Mouse (Mus musculus) heart, embryonic 16.5 days (tissue): ENCODE measurements around the gene Eci2. TPM values are rescaled to one million over a fixed set of nuclear protein-coding genes. Genes with fewer than 3 reads are reported as not detected.

Experiments used
- ATAC-seq: fragments of 200-750 bp; cut with Nextera tagmentation; replicated peaks from 2 replicates; pipeline ENCODE4 v1.8.0; 2017; ENCODE audit warnings: moderate number of reproducible peaks; ENCODE audit not compliant: insufficient read depth, low FRiP score; ENCODE audit errors: extremely low read depth
- H3K27ac ChIP-seq: fragments of 300-500 bp; sonication (generic); 2 replicates; pipeline ENCODE4 v1.5.1; 2014; ENCODE audit warnings: mild to moderate bottlenecking, low read length, control low read depth, moderate library complexity
- H3K27me3 ChIP-seq: fragments of 300-500 bp; sonication (generic); 2 replicates; pipeline ENCODE4 v1.6.1; 2014; ENCODE audit warnings: low read length, mixed read lengths; ENCODE audit not compliant: control insufficient read depth, insufficient read depth
- H3K36me3 ChIP-seq: fragments of 300-500 bp; sonication (generic); 2 replicates; pipeline ENCODE4 v1.6.1; 2014; ENCODE audit not compliant: control insufficient read depth, insufficient read depth
- H3K4me1 ChIP-seq: fragments of 300-500 bp; sonication (generic); 2 replicates; pipeline ENCODE4 v1.6.1; 2014; ENCODE audit warnings: low read length, mixed read lengths; ENCODE audit not compliant: control insufficient read depth, insufficient read depth
- H3K4me2 ChIP-seq: fragments of 300-500 bp; sonication (generic); 2 replicates; pipeline ENCODE4 v1.6.1; 2014; ENCODE audit warnings: low read depth, mild to moderate bottlenecking, control low read depth, low read length
- H3K4me3 ChIP-seq: fragments of 300-500 bp; sonication (generic); 2 replicates; pipeline ENCODE4 v1.5.1; 2014; ENCODE audit warnings: mild to moderate bottlenecking, control low read depth, low read length
- H3K9ac ChIP-seq: fragments of 300-500 bp; sonication (generic); 2 replicates; pipeline ENCODE4 v1.6.1; 2014; ENCODE audit warnings: low read length, control low read depth
- H3K9me3 ChIP-seq: fragments of 300-500 bp; sonication (generic); replicated peaks from 2 replicates; pipeline ENCODE4 v1.6.1; 2016; ENCODE audit warnings: low read length; ENCODE audit not compliant: control insufficient read depth
- WGBS: fragments of 180-500 bp; shearing (Covaris S2); extraction: QIAGEN DNeasy Blood & Tissue Kit; methylation state at CpG from one replicate; pipeline ENCODE4 v1.1.7; 2014; 5-methylcytosine and 5-hydroxymethylcytosine counted together
- polyA plus RNA-seq: library from polyadenylated mRNA; unstranded; fragments of >200 nt; fragmentation: Nextera tagmentation; extraction: Ambion mirVana; gene quantifications from 2 replicates; pipeline ENCODE4 v1.2.1, GENCODE M21; 2015

The Eci2 gene
- polyA plus RNA-seq, result 156 and 157 TPM in 2 replicates

GRCm38 (mm10) chr13:35026879-35027278 is at the start of gene Eci2:
TSS of gene Eci2 (minus strand) at chr13:35027096.
- Histone ChIP-seq H3K36me3 (no peaks in the 10 kb centered on the region), H3K9ac (0 out of 2 replicates have a peak within 1 kb of the TSS, but pooled peaks have one; percentile 47), H3K4me3 (peak within 1 kb of the TSS; percentile 43), H3K4me2 (peak within 1 kb of the TSS; percentile 55), H3K27me3 (no peaks in the 10 kb centered on the region), H3K4me1 (no peaks in the 10 kb centered on the region), H3K9me3 (no peaks in the 10 kb centered on the region), H3K27ac (no peak within 1 kb of the TSS)
- 0% methylated on average over 6 of the region's 6 CpGs for WGBS
- ATAC-seq, result no peak

GRCm38 (mm10) chr13:35074862-35075261 is 48.0 kb upstream of the Eci2 start:
- no peak for ATAC-seq
- Histone ChIP-seq H3K27ac (no peak overlapping the region), H3K9me3 (no peaks in the 10 kb centered on the region), H3K9ac (no peak overlapping the region), H3K27me3 (no peaks in the 10 kb centered on the region), H3K36me3 (no peaks in the 10 kb centered on the region), H3K4me1 (no peaks in the 10 kb centered on the region), H3K4me2 (no peak overlapping the region), H3K4me3 (no peak overlapping the region)
- 48% methylated on average over 1 of the region's 1 CpGs for WGBS

DNA sequence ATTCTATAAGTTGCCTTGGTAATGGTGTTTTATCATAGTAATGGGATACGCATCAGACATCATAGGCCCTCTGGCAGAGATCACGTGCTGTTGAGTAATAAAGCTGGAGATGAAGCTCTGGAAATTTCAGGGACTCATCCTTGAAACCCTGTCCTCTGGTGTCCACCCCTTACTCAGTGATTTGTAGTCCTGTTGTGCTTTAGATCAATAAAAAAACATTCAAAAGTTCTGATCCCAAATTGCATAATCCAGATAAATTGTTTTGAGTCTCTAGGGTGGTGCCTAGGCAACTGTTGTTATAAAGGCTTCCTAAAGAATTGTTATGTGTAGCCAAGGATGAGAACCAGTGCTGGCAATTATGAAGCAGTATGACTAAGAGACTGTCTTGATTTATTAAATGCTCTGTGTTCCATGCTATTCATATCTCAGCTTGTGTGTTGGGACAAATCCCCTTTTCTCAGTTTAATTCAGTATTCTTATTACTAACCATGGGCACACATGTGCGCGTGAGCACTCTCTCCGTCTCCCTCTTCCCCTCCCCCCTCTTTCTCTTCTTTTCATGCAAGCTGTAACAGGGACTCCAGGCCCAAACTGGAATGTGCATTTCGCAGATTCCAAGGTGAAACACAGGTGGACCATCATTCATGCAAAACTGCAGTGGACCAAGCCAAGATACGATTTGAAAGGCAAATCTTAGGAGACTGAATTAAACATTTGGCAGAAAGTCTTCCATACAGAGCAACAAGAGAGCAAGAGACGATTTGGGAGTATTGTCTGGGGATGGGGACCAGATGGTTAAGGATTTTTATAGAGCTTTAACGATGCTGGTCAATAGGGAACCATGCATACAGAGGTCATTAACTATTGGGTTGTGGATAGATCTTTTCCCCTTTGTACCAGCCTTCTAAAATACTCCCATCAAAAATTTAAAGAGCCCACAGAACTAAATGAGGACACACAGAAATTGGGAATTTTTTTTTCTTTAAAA is 43.9 kb upstream of the Eci2 start:
- Histone ChIP-seq H3K9me3 (no peaks in the 10 kb centered on the region), H3K27ac (no peak overlapping the region), H3K27me3 (no peaks in the 10 kb centered on the region), H3K4me2 (no peak overlapping the region), H3K4me3 (no peak overlapping the region), H3K9ac (no peak overlapping the region), H3K36me3 (no peaks in the 10 kb centered on the region), H3K4me1 (no peaks in the 10 kb centered on the region)
- ATAC-seq, result no peak
- WGBS, result 78% methylated on average over 9 of the region's 9 CpGs

DNA sequence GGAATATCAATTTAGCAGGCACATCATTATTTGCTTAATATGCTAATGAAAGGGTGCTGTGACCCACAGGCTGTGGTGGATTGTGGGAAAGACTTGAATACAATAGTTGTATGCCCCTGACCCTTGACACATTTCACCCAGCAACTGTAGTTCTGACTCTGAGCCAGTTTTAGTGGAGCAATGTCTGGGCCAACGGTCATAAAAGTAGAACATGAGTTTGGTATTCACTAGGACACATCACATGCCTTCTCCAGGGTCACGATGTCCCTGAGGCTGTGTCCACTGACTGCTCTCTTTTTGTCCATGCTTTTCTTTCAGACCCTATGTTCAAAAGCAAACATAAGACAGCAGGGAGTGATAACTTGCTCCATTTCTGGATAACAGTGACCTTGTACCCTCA is 40.2 kb upstream of the Eci2 start:
- WGBS, result 48% methylated on average over 2 of the region's 2 CpGs
- H3K27ac ChIP-seq, result no peak overlapping the region

GRCm38 (mm10) chr13:35066033-35066432 is 39.1 kb upstream of the Eci2 start:
- no peak overlapping the region for H3K4me3 ChIP-seq
- no peaks in the 10 kb centered on the region for H3K27me3 ChIP-seq
- H3K36me3 ChIP-seq, result no peaks in the 10 kb centered on the region
- no peak for ATAC-seq
- H3K4me2 ChIP-seq, result no peak overlapping the region
- H3K9me3 ChIP-seq, result 0 out of 2 replicates have a peak, but pooled peaks cover 2% of the 10 kb centered on the region
- no peak overlapping the region for H3K27ac ChIP-seq
- H3K9ac ChIP-seq, result no peak overlapping the region
- no peaks in the 10 kb centered on the region for H3K4me1 ChIP-seq
- WGBS, result 49% methylated on average over 2 of the region's 2 CpGs

More for the DNA sequence above, 40.2 kb upstream of the Eci2 start:
- H3K4me1 ChIP-seq, result no peaks in the 10 kb centered on the region
- H3K9ac ChIP-seq, result no peak overlapping the region
- no peak for ATAC-seq
- 0 out of 2 replicates have a peak, but pooled peaks cover 2% of the 10 kb centered on the region for H3K9me3 ChIP-seq
- H3K27me3 ChIP-seq, result no peaks in the 10 kb centered on the region
- no peaks in the 10 kb centered on the region for H3K36me3 ChIP-seq
- H3K4me3 ChIP-seq, result no peak overlapping the region
- H3K4me2 ChIP-seq, result no peak overlapping the region

GRCm38 (mm10) chr13:35064381-35064780 is 37.5 kb upstream of the Eci2 start:
- H3K9me3 ChIP-seq, result 0 out of 2 replicates have a peak, but pooled peaks cover 2% of the 10 kb centered on the region
- no peak overlapping the region for H3K4me3 ChIP-seq
- no peaks in the 10 kb centered on the region for H3K36me3 ChIP-seq
- no peaks in the 10 kb centered on the region for H3K27me3 ChIP-seq
- no peak overlapping the region for H3K4me2 ChIP-seq
- no peak for ATAC-seq
- no peak overlapping the region for H3K27ac ChIP-seq
- 69% methylated on average over 4 of the region's 4 CpGs for WGBS
- no peak overlapping the region for H3K9ac ChIP-seq
- no peaks in the 10 kb centered on the region for H3K4me1 ChIP-seq

GRCm38 (mm10) chr13:35058145-35058544 is 31.2 kb upstream of the Eci2 start:
- no peak overlapping the region for H3K9ac ChIP-seq
- no peaks in the 10 kb centered on the region for H3K36me3 ChIP-seq
- H3K4me2 ChIP-seq, result no peak overlapping the region
- 0 out of 2 replicates have a peak, but pooled peaks cover 2% of the 10 kb centered on the region for H3K9me3 ChIP-seq
- no peak overlapping the region for H3K4me3 ChIP-seq
- peak; percentile 60; the same call in 1 of the 2 replicates for ATAC-seq
- 23% methylated on average over 5 of the region's 5 CpGs for WGBS
- H3K27ac ChIP-seq, result no peak overlapping the region
- peaks cover 5% of the 10 kb centered on the region for H3K4me1 ChIP-seq
- no peaks in the 10 kb centered on the region for H3K27me3 ChIP-seq

DNA sequence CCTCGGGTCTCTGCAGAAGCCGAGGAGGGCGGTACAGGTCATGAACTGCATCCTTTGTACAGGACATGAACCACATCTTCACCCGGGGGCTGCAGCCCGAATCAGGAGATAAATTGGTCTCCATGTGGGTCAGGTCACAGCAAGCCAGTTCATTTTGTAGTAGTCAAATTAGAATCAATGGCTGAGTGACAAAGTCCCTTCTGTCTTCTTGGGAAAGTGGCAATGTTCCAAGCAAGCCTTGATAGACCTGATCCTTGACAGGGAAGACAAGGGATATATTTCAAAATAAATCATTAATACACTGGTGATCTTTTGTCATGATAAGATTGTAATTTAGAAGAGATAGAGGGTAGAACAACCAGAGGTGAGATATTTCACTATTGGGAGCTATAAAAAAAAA is 9.6 kb upstream of the Eci2 start:
- H3K4me2 ChIP-seq, result no peak overlapping the region
- no peak for ATAC-seq
- no peak overlapping the region for H3K9ac ChIP-seq
- WGBS, result 75% methylated on average over 5 of the region's 5 CpGs
- H3K4me3 ChIP-seq, result no peak overlapping the region
- no peaks in the 10 kb centered on the region for H3K9me3 ChIP-seq
- H3K4me1 ChIP-seq, result no peaks in the 10 kb centered on the region
- H3K36me3 ChIP-seq, result no peaks in the 10 kb centered on the region
- no peak overlapping the region for H3K27ac ChIP-seq
- H3K27me3 ChIP-seq, result no peaks in the 10 kb centered on the region

- Histone ChIP-seq H3K36me3 (no peaks in the 10 kb centered on the region), H3K27ac (no peak overlapping the region)
- WGBS, result 65% methylated on average over 4 of the region's 4 CpGs
These were observed 8.8 kb upstream of the Eci2 start for GRCm38 (mm10) chr13:35035731-35036130.

More at GRCm38 (mm10) chr13:35035731-35036130, 8.8 kb upstream of the Eci2 start:
- Histone ChIP-seq H3K4me1 (no peaks in the 10 kb centered on the region), H3K4me2 (no peak overlapping the region), H3K27me3 (no peaks in the 10 kb centered on the region), H3K9me3 (no peaks in the 10 kb centered on the region), H3K4me3 (no peak overlapping the region), H3K9ac (no peak overlapping the region)
- no peak for ATAC-seq
